Mouse (Mus musculus) intestine, embryonic 16.5 days (tissue): ENCODE measurements around the gene Olfr70. TPM values are rescaled to one million over a fixed set of nuclear protein-coding genes. Genes with fewer than 3 reads are reported as not detected.

ENCODE experiments used
- ATAC-seq: fragments of 200-750 bp; cut with Nextera tagmentation; 2 replicates; pipeline ENCODE4 v1.8.0; 2017; ENCODE audit warnings: moderate TSS enrichment, moderate library complexity
- H3K27ac ChIP-seq: fragments of 300-500 bp; sonication (generic); 2 replicates; pipeline ENCODE4 v1.5.1; 2014; ENCODE audit warnings: mild to moderate bottlenecking, low read length
- H3K27me3 ChIP-seq: fragments of 300-500 bp; sonication (generic); replicated peaks from 2 replicates; pipeline ENCODE4 v1.6.1; 2014; ENCODE audit warnings: low read length, control low read depth, mixed read lengths; ENCODE audit not compliant: control insufficient read depth, insufficient read depth
- H3K36me3 ChIP-seq: fragments of 300-500 bp; sonication (generic); 2 replicates; pipeline ENCODE4 v1.6.1; 2014; ENCODE audit warnings: low read length, control low read depth; ENCODE audit not compliant: control insufficient read depth, insufficient read depth
- H3K4me1 ChIP-seq: fragments of 300-500 bp; sonication (generic); 2 replicates; pipeline ENCODE4 v1.6.1; 2014; ENCODE audit warnings: low read length, control low read depth, mixed read lengths; ENCODE audit not compliant: control insufficient read depth, insufficient read depth
- H3K4me2 ChIP-seq: fragments of 300-500 bp; sonication (generic); 2 replicates; pipeline ENCODE4 v1.6.1; 2014; ENCODE audit warnings: low read depth, low read length, control low read depth
- H3K4me3 ChIP-seq: fragments of 300-500 bp; sonication (generic); 2 replicates; pipeline ENCODE4 v1.5.1; 2014; ENCODE audit warnings: mild to moderate bottlenecking, low read length
- H3K9ac ChIP-seq: fragments of 300-500 bp; sonication (generic); 2 replicates; pipeline ENCODE4 v1.6.1; 2014; ENCODE audit warnings: low read depth, low read length
- H3K9me3 ChIP-seq: fragments of 300-500 bp; sonication (generic); 2 replicates; pipeline ENCODE4 v1.6.1; 2016; ENCODE audit warnings: low read length, control low read depth; ENCODE audit not compliant: control insufficient read depth
- WGBS: fragments of 180-500 bp; shearing (Covaris S2); extraction: QIAGEN DNeasy Blood & Tissue Kit; methylation state at CpG from one replicate; pipeline ENCODE4 v1.1.7; 2014; 5-methylcytosine and 5-hydroxymethylcytosine counted together
- polyA plus RNA-seq: library from polyadenylated mRNA; unstranded; fragments of >200 nt; fragmentation: Nextera tagmentation; extraction: Ambion mirVana; gene quantifications from 2 replicates; pipeline ENCODE4 v1.2.1, GENCODE M21; 2015

The Olfr70 gene
- polyA plus RNA-seq, 1 experiment from 2014 or later, result not detected

GRCm38 (mm10) chr4:43722191-43722590 lies 21.6 kb upstream of the Olfr70 start:
- ATAC-seq, result no peak
- H3K9ac ChIP-seq, result no peak overlapping the region
- H3K27me3 ChIP-seq, result no peaks in the 10 kb centered on the region
- H3K36me3 ChIP-seq, result no peaks in the 10 kb centered on the region
- H3K27ac ChIP-seq, result no peak overlapping the region
- H3K4me1 ChIP-seq, result peaks cover 11% of the 10 kb centered on the region
- H3K4me3 ChIP-seq, result no peak overlapping the region
- no peak overlapping the region for H3K4me2 ChIP-seq
- H3K9me3 ChIP-seq, result no peaks in the 10 kb centered on the region
- 86% methylated on average over 4 of the region's 4 CpGs for WGBS

- Histone ChIP-seq H3K36me3 (no peaks in the 10 kb centered on the region), H3K4me1 (peaks cover 2% of the 10 kb centered on the region; the same call in 1 of the 2 replicates), H3K27me3 (no peaks in the 10 kb centered on the region), H3K4me3 (no peak overlapping the region), H3K9ac (no peak overlapping the region), H3K4me2 (no peak overlapping the region), H3K27ac (peak overlapping the region; percentile 45; the same call in 1 of the 2 replicates), H3K9me3 (no peaks in the 10 kb centered on the region)
- WGBS, result 41% methylated on average over 15 of the region's 16 CpGs
- no peak for ATAC-seq
Measured at GRCm38 (mm10) chr4:43720491-43721228, 20.1 kb upstream of the Olfr70 start.

- no peaks in the 10 kb centered on the region for H3K4me1 ChIP-seq
- no peak overlapping the region for H3K4me3 ChIP-seq
- H3K4me2 ChIP-seq, result no peak overlapping the region
- H3K36me3 ChIP-seq, result no peaks in the 10 kb centered on the region
- ATAC-seq, result no peak
- 37% methylated on average over 7 of the region's 7 CpGs for WGBS
- no peak overlapping the region for H3K9ac ChIP-seq
- no peaks in the 10 kb centered on the region for H3K9me3 ChIP-seq
- no peak overlapping the region for H3K27ac ChIP-seq
- peaks cover 5% of the 10 kb centered on the region; the same call in 1 of the 2 replicates for H3K27me3 ChIP-seq
Measured at GRCm38 (mm10) chr4:43713652-43714219, 13.1 kb upstream of the Olfr70 start.

GRCm38 (mm10) chr4:43711821-43712220 lies 11.2 kb upstream of the Olfr70 start:
- no peaks in the 10 kb centered on the region for H3K9me3 ChIP-seq
- 4% methylated on average over 2 of the region's 2 CpGs for WGBS
- H3K9ac ChIP-seq, result no peak overlapping the region
- H3K4me3 ChIP-seq, result no peak overlapping the region
- H3K27me3 ChIP-seq, result peaks cover 5% of the 10 kb centered on the region; the same call in 1 of the 2 replicates
- no peaks in the 10 kb centered on the region for H3K36me3 ChIP-seq
- no peak overlapping the region for H3K4me2 ChIP-seq
- ATAC-seq, result no peak
- H3K4me1 ChIP-seq, result no peaks in the 10 kb centered on the region
- H3K27ac ChIP-seq, result no peak overlapping the region

- 70% methylated on average over 6 of the region's 6 CpGs for WGBS
- Histone ChIP-seq H3K9ac (no peak within 1 kb of the TSS), H3K4me2 (no peak within 1 kb of the TSS), H3K4me1 (no peaks in the 10 kb centered on the region), H3K4me3 (no peak within 1 kb of the TSS), H3K27ac (no peak within 1 kb of the TSS), H3K27me3 (peaks cover under 1% of the 10 kb centered on the region; the same call in 1 of the 2 replicates), H3K36me3 (no peaks in the 10 kb centered on the region), H3K9me3 (no peaks in the 10 kb centered on the region)
- ATAC-seq, result no peak
Measured at GRCm38 (mm10) chr4:43709869-43710268, 9.3 kb upstream of the Olfr70 start, which contains the start of gene Olfr71. TSS of gene Olfr71 (minus strand) at chr4:43710255.

GRCm38 (mm10) chr4:43705991-43706390 lies 5.4 kb upstream of the Olfr70 start:
- H3K9me3 ChIP-seq, result no peaks in the 10 kb centered on the region
- H3K27ac ChIP-seq, result no peak overlapping the region
- H3K4me2 ChIP-seq, result no peak overlapping the region
- WGBS, result 70% methylated on average over 13 of the region's 13 CpGs
- no peaks in the 10 kb centered on the region for H3K27me3 ChIP-seq
- H3K4me1 ChIP-seq, result no peaks in the 10 kb centered on the region
- no peaks in the 10 kb centered on the region for H3K36me3 ChIP-seq
- H3K4me3 ChIP-seq, result no peak overlapping the region
- H3K9ac ChIP-seq, result no peak overlapping the region
- no peak for ATAC-seq

- Histone ChIP-seq H3K4me1 (no peaks in the 10 kb centered on the region), H3K27me3 (no peaks in the 10 kb centered on the region), H3K27ac (no peak overlapping the region), H3K4me2 (no peak overlapping the region), H3K9me3 (no peaks in the 10 kb centered on the region), H3K9ac (no peak overlapping the region), H3K36me3 (no peaks in the 10 kb centered on the region), H3K4me3 (no peak overlapping the region)
- 65% methylated on average over 8 of the region's 8 CpGs for WGBS
- ATAC-seq, result no peak
Measured at GRCm38 (mm10) chr4:43703851-43704250, 3.2 kb upstream of the Olfr70 start.

GRCm38 (mm10) chr4:43703439-43703838 lies 2.8 kb upstream of the Olfr70 start:
- Histone ChIP-seq H3K9ac (no peak overlapping the region), H3K4me3 (no peak overlapping the region), H3K27me3 (no peaks in the 10 kb centered on the region), H3K9me3 (no peaks in the 10 kb centered on the region), H3K36me3 (no peaks in the 10 kb centered on the region), H3K4me2 (no peak overlapping the region), H3K27ac (no peak overlapping the region), H3K4me1 (no peaks in the 10 kb centered on the region)
- WGBS, result 72% methylated on average over 6 of the region's 6 CpGs
- ATAC-seq, result no peak

- no peaks in the 10 kb centered on the region for H3K27me3 ChIP-seq
- no peaks in the 10 kb centered on the region for H3K9me3 ChIP-seq
- ATAC-seq, result no peak
- H3K36me3 ChIP-seq, result no peaks in the 10 kb centered on the region
- no peak overlapping the region for H3K4me3 ChIP-seq
- no peak overlapping the region for H3K9ac ChIP-seq
- peaks cover 7% of the 10 kb centered on the region; the same call in 1 of the 2 replicates for H3K4me1 ChIP-seq
- H3K27ac ChIP-seq, result no peak overlapping the region
- 90% methylated on average over 13 of the region's 13 CpGs for WGBS
- no peak overlapping the region for H3K4me2 ChIP-seq
Measured at GRCm38 (mm10) chr4:43696561-43696960, 4.0 kb downstream of the Olfr70 start.
